Mouse (Mus musculus) megakaryocyte, embryonic 14.5 days (primary cell): ENCODE results near the gene Sarnp.

Experiments used
- FLI1 ChIP-seq: IDR thresholded peaks from 2 replicates; pipeline ENCODE4 v1.6.1; 2012; ENCODE audit warnings: low read length, inconsistent platforms, mixed read lengths
- GATA1 ChIP-seq: IDR thresholded peaks from 3 replicates; pipeline ENCODE4 v1.6.1; 2012; ENCODE audit warnings: mixed read lengths, low read length, inconsistent platforms, borderline replicate concordance

DNA sequence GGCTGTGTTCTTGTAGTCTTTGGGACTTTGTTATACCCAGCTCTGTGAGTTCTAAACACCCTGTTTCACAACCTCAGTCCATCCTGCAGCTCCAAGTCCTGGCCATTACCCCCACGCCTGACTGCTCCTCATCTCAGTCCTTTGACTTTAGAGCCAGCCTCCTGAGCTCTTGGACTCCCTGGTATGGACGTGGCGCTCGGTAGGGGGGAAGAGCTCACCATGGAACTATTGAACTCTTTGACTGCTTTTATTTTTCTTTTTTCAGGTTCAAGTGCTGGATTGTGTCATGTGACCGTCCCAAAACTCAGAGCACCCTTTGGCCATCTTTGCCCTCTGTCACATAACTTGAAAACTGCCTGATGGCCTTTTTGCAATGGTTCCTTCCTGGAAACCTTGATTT is 64.9 kb downstream of the Sarnp start:
- TF ChIP-seq GATA1 (no peak), FLI1 (no peak)
